Mouse (Mus musculus) stomach, postnatal 0 days (tissue): ENCODE measurements around the gene Eml6. TPM values are rescaled to one million over a fixed set of nuclear protein-coding genes. Genes with fewer than 3 reads are reported as not detected.

ENCODE experiments used
- ATAC-seq: fragments of 200-750 bp; cut with Nextera tagmentation; 2 replicates; pipeline ENCODE4 v1.8.0; 2017; ENCODE audit not compliant: low FRiP score, low TSS enrichment
- DNase-seq: peaks from one replicate; pipeline ENCODE4 v3.0.0-alpha.2; 2016; ENCODE audit warnings: low spot score
- H3K27ac ChIP-seq: fragments of 300-500 bp; sonication (generic); replicated peaks from 2 replicates; pipeline ENCODE4 v1.5.1; 2014; ENCODE audit warnings: mild to moderate bottlenecking, control low read depth
- H3K27me3 ChIP-seq: fragments of 300-500 bp; sonication (generic); 2 replicates; pipeline ENCODE4 v1.6.1; 2014; ENCODE audit warnings: low read length; ENCODE audit not compliant: control insufficient read depth, insufficient read depth
- H3K36me3 ChIP-seq: fragments of 300-500 bp; sonication (generic); 2 replicates; pipeline ENCODE4 v1.6.1; 2014; ENCODE audit warnings: low read length, mixed read lengths; ENCODE audit not compliant: control insufficient read depth, insufficient read depth
- H3K4me1 ChIP-seq: fragments of 300-500 bp; sonication (generic); replicated peaks from 2 replicates; pipeline ENCODE4 v1.6.1; 2014; ENCODE audit warnings: antibody characterized with exemption; ENCODE audit not compliant: control insufficient read depth, insufficient read depth
- H3K4me2 ChIP-seq: fragments of 300-500 bp; sonication (generic); replicated peaks from 2 replicates; pipeline ENCODE4 v1.6.1; 2014; ENCODE audit warnings: low read depth, mild to moderate bottlenecking, control low read depth, moderate library complexity
- H3K4me3 ChIP-seq: fragments of 300-500 bp; sonication (generic); 2 replicates; pipeline ENCODE4 v1.5.1; 2014; ENCODE audit warnings: low read depth, low read length, control low read depth
- H3K9ac ChIP-seq: fragments of 300-500 bp; sonication (generic); 2 replicates; pipeline ENCODE4 v1.6.1; 2014; ENCODE audit warnings: mild to moderate bottlenecking, low read length, control low read depth, mixed read lengths
- H3K9me3 ChIP-seq: fragments of 300-500 bp; sonication (generic); 2 replicates; pipeline ENCODE4 v1.6.1; 2016; ENCODE audit warnings: low read length; ENCODE audit not compliant: control insufficient read depth
- CTCF ChIP-seq: IDR thresholded peaks from 2 replicates; pipeline ENCODE4 v1.5.1; 2016; ENCODE audit warnings: antibody characterized with exemption, low read depth, mild to moderate bottlenecking, moderate library complexity
- EP300 ChIP-seq: optimal IDR thresholded peaks from 2 replicates; pipeline ENCODE3; 2016; ENCODE audit warnings: antibody characterized with exemption
- WGBS: fragments of 180-500 bp; shearing (Covaris S2); extraction: QIAGEN DNeasy Blood & Tissue Kit; methylation state at CpG from one replicate; pipeline ENCODE4 v1.1.7; 2014; 5-methylcytosine and 5-hydroxymethylcytosine counted together
- polyA plus RNA-seq: library from polyadenylated mRNA; unstranded; fragments of >200 nt; fragmentation: Nextera tagmentation; extraction: Ambion mirVana; gene quantifications from 2 replicates; pipeline ENCODE4 v1.2.1, GENCODE M21; 2015

Gene Eml6
- polyA plus RNA-seq, 1 experiment from 2014 or later: 0.39 TPM

DNA sequence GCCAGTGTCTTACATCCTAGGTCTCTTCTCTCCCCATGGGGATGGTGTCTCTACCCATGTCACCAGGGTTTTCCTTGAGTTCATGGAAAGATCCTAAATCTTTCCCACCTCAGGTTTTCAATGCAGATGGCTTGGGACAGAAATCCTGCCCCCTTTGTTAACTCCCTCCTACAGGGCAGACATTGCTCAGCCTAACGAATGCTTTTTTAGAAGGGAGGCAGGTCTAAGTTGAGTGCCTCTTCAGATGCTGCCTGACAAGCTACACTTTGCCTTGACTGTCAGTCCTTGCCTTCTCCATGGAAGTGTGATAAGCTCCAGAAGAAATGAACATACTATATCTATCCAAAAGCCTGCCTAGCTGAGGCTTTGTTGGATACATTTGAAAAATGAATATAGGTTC is 278.0 kb downstream of the Eml6 start:
- ATAC-seq: no peak
- H3K27me3 ChIP-seq: no peaks in the 10 kb centered on the region

DNA sequence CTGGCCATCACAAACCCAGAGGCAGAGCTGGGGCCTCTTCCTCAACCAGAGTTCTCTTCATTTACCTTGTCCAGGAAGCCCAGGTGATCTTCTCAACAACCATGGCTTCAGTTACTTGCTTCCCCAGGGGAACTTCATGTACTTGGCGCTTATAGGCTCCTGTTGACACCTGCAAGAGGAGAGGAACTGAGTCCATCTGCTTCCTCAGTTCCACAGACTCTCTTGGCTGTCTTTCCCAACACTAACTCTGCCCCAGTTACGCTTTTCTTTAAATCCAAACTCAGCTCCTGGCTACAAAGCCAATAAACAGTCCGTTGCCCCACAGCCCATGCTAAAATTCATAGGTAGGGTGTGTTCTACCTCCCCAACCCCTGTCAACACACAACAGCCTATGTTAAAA is 278.5 kb downstream of the Eml6 start:
- H3K4me2 ChIP-seq: no peak overlapping the region
- WGBS: 91% methylated on average over 3 of the region's 3 CpGs
- no peak for TF ChIP-seq CTCF
- TF ChIP-seq EP300: no peak
- peaks cover 7% of the 10 kb centered on the region for H3K36me3 ChIP-seq
- no peaks in the 10 kb centered on the region for H3K4me1 ChIP-seq
- H3K9ac ChIP-seq: no peak overlapping the region
- no peaks in the 10 kb centered on the region for H3K9me3 ChIP-seq
- no peak for ATAC-seq
- H3K27ac ChIP-seq: no peak overlapping the region
- no peak for DNase-seq
- H3K27me3 ChIP-seq: no peaks in the 10 kb centered on the region
- no peak overlapping the region for H3K4me3 ChIP-seq

More for the DNA sequence above, 278.0 kb downstream of the Eml6 start:
- 89% methylated on average over 1 of the region's 1 CpGs for WGBS
- H3K9me3 ChIP-seq: no peaks in the 10 kb centered on the region
- H3K4me2 ChIP-seq: no peak overlapping the region
- H3K36me3 ChIP-seq: peaks cover 7% of the 10 kb centered on the region
- H3K4me3 ChIP-seq: no peak overlapping the region
- no peaks in the 10 kb centered on the region for H3K4me1 ChIP-seq
- no peak overlapping the region for H3K9ac ChIP-seq
- H3K27ac ChIP-seq: no peak overlapping the region
- TF ChIP-seq CTCF (no peak), EP300 (no peak)
- DNase-seq: no peak

DNA sequence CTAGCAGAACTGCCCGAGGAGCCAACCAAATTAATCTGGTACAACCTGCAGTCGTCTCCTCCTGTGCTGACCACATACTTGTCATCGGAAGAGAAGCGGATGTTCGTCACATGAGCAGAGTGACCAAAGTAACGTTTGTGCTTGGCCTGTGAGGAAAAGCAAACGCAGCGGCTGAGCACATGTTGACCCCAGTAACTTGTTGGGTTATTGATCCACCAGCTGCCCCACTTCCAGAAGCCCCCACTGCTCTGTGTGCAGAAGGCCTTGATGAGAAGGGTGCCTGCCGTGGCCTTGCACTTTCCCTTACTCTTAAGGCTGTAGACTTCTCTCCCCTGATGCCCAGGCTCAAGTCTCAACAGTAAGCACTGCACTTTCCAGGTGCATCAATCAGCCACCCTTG is 279.6 kb downstream of the Eml6 start:
- ATAC-seq: no peak
- 78% methylated on average over 9 of the region's 9 CpGs for WGBS
- Histone ChIP-seq H3K36me3 (peaks cover 7% of the 10 kb centered on the region), H3K4me3 (no peak overlapping the region), H3K27ac (no peak overlapping the region), H3K9ac (no peak overlapping the region), H3K27me3 (no peaks in the 10 kb centered on the region), H3K4me2 (no peak overlapping the region), H3K9me3 (no peaks in the 10 kb centered on the region), H3K4me1 (no peaks in the 10 kb centered on the region)
- DNase-seq: no peak
- TF ChIP-seq EP300: no peak
- no peak for TF ChIP-seq CTCF

DNA sequence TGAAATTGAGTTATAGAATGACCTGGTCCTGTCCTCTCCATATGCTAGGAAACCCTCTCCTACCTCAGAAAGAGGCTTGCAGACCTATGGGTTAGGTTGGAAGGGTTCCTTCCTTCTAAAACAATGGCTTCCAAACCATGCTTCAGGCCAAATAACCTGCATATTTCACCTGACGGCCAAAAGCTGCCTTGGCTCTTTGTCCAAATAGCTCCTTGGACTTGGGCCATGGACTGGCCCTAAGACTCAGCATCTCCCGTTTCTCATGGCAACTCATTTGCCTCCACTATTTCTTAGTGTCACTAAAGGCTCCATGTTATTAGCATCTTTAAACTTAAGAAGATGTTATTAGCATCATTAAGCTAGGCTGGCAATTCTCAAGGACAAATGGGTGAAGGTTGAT is 280.3 kb downstream of the Eml6 start:
- no peak for DNase-seq
- TF ChIP-seq EP300: no peak
- no peak for TF ChIP-seq CTCF
- Histone ChIP-seq H3K9ac (no peak overlapping the region), H3K4me1 (no peaks in the 10 kb centered on the region), H3K4me3 (no peak overlapping the region), H3K27ac (no peak overlapping the region), H3K4me2 (no peak overlapping the region), H3K9me3 (no peaks in the 10 kb centered on the region), H3K27me3 (no peaks in the 10 kb centered on the region), H3K36me3 (peaks cover 7% of the 10 kb centered on the region)
- ATAC-seq: no peak
- WGBS: 66% methylated on average over 2 of the region's 2 CpGs

DNA sequence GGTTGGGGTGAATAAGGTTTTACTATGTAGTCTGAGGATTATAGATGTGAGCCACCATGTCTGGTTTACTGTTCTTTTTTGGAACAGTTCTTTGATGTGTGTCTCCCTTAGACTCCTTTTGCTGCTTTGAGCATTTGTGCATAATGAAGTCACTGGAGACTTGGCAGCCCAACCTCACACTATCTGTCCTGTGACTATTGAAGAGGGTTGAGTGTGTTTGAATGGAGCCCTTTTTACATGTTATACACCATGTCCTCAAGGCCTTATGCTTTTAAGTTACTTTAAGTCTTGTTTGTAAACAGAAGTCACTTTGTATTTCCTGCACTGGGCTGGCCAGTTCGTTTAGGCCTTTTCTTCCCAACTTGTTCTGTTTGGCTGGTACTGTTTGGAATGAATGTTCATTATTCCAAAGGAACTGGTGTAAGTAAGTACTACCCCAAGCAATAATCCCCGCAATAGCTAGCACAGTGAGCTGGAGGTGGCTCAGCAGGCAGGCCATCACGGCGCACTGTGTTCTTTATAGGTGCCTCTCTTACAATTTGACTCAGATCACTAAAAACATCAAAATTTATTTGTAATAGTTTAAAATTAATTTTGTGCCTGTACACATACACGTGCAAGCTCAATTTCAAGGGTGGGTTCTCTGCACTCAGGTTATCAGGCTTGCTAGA is 280.9 kb downstream of the Eml6 start:
- ATAC-seq (no peak), DNase-seq (no peak)
- H3K9ac ChIP-seq: no peak overlapping the region
- TF ChIP-seq CTCF (no peak), EP300 (no peak)
- H3K9me3 ChIP-seq: no peaks in the 10 kb centered on the region
- H3K4me2 ChIP-seq: no peak overlapping the region
- H3K27ac ChIP-seq: no peak overlapping the region
- 83% methylated on average over 5 of the region's 5 CpGs for WGBS
- peaks cover 7% of the 10 kb centered on the region for H3K36me3 ChIP-seq
- H3K4me3 ChIP-seq: no peak overlapping the region
- H3K4me1 ChIP-seq: no peaks in the 10 kb centered on the region
- no peaks in the 10 kb centered on the region for H3K27me3 ChIP-seq

DNA sequence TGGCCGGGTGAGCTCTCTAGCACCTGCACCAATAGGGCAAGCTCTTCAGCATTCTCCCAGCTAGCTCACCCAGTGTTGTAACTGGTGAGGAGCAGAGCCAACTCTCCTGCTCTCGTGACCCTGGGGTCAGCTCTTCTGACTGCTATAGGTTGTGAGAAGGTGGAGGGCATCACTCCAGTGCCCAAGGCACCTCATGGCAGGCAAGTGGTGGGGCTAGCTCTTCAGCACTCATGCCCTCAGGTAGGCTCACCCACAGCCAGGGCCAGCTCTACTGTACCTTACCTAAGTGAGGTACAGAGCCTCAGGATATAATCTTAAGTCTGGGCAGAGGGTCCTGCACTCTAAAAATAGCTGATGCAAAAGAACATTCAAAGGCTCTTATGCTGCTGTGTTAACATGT is 286.1 kb downstream of the Eml6 start:
- WGBS: 81% methylated on average over 2 of the region's 2 CpGs
- no peak for TF ChIP-seq EP300
- no peak for TF ChIP-seq CTCF
- no peak for DNase-seq
- Histone ChIP-seq H3K27ac (no peak overlapping the region), H3K4me3 (no peak overlapping the region), H3K9ac (no peak overlapping the region), H3K4me2 (no peak overlapping the region), H3K4me1 (no peaks in the 10 kb centered on the region), H3K36me3 (no peaks in the 10 kb centered on the region; the same call in 1 of the 2 replicates), H3K9me3 (no peaks in the 10 kb centered on the region), H3K27me3 (no peaks in the 10 kb centered on the region)
- ATAC-seq: 0 out of 2 replicates have a peak, but pooled peaks have one; percentile 15
